23 mouse cellular contexts compared by ENCODE assay signal in genomic region chr2:122863971-122864348, GRCm38 (mm10).
DNase-seq lines count a peak whose midpoint lies in the region; ATAC-seq and TF ChIP-seq lines count a peak whose summit lies in the region.
"Had no signal": no experiment of that assay in that cellular context is flagged by ENCODE, and none has a peak within 500 bp of the region (broad histone marks: within the 10 kb centered on the region; RNA-seq: fewer than 3 reads in every experiment).

No protein-coding gene starts in this region.

- no peaks in the 10 kb centered on the region for H3K27me3 ChIP-seq in hindbrain, embryonic 13.5 days
- H3K27me3 ChIP-seq in hindbrain, postnatal 0 days (ENCODE audit: insufficient read depth, low read length) = no peaks in the 10 kb centered on the region
- H3K27me3 ChIP-seq: heart, embryonic 12.5 days; hindbrain, embryonic 15.5 days; liver, embryonic 15.5 days; lung, embryonic 15.5 days; megakaryocyte, embryonic 14.5 days had no signal

- H3K27ac ChIP-seq in hindbrain, embryonic 13.5 days = peak overlapping the region; percentile 36; the same call in 1 of the 2 replicates
- no peak overlapping the region for H3K27ac ChIP-seq in hindbrain, postnatal 0 days
- H3K27ac ChIP-seq: limb, embryonic 10.5 days; liver, embryonic 15.5 days; lung, embryonic 15.5 days had no signal

- no peak overlapping the region for H3K9ac ChIP-seq in hindbrain, embryonic 13.5 days
- H3K9ac ChIP-seq in hindbrain, postnatal 0 days (replicated peaks; ENCODE audit: low read length) = no peak overlapping the region
- H3K9ac ChIP-seq: heart, embryonic 12.5 days; hindbrain, embryonic 15.5 days; liver, embryonic 15.5 days; lung, embryonic 15.5 days had no signal

- no peak overlapping the region for H3K4me2 ChIP-seq in hindbrain, embryonic 13.5 days
- H3K4me2 ChIP-seq in hindbrain, postnatal 0 days (ENCODE audit: low read depth, low read length) = no peak overlapping the region
- H3K4me2 ChIP-seq: heart, embryonic 12.5 days; hindbrain, embryonic 15.5 days; liver, embryonic 15.5 days; lung, embryonic 15.5 days had no signal

- WGBS in hindbrain, embryonic 13.5 days = 74% methylated on average over 1 of the region's 1 CpGs
- WGBS in hindbrain, postnatal 0 days = 66% methylated on average over 1 of the region's 1 CpGs

- DNase-seq in hindbrain, postnatal 0 days (ENCODE audit: low spot score) = no peak
- peak; percentile 21 for DNase-seq in brain, adult 2 months (ENCODE audit: low read depth, low spot score)
- DNase-seq in cerebellum, adult 18-20 months = peak; percentile 9 to 23
- peak; percentile 9 to 30 for DNase-seq in cerebellum, postnatal 25 days
- no peak for DNase-seq in layer of hippocampus, adult 9-10 months (ENCODE audit: low spot score)
- DNase-seq in spleen, adult 18-20 months = no peak
- DNase-seq: adrenal gland, postnatal 36 days; gastrocnemius, postnatal 10 days; heart, postnatal 10 days; kidney, adult 9 months; liver; lung, postnatal 36 days; thymus, adult 18-20 months; thymus, postnatal 4 days had no signal

- H3K9me3 ChIP-seq in hindbrain, embryonic 13.5 days = no peaks in the 10 kb centered on the region
- H3K9me3 ChIP-seq in hindbrain, postnatal 0 days (ENCODE audit: low read length) = no peaks in the 10 kb centered on the region
- H3K9me3 ChIP-seq: heart, embryonic 12.5 days; hindbrain, embryonic 15.5 days; limb, embryonic 10.5 days; liver, embryonic 15.5 days; lung, embryonic 15.5 days; megakaryocyte, embryonic 14.5 days had no signal

- no peaks in the 10 kb centered on the region for H3K36me3 ChIP-seq in hindbrain, embryonic 13.5 days
- H3K36me3 ChIP-seq in hindbrain, postnatal 0 days (ENCODE audit: insufficient read depth, low read length) = no peaks in the 10 kb centered on the region
- H3K36me3 ChIP-seq: heart, embryonic 12.5 days; hindbrain, embryonic 15.5 days; limb, embryonic 10.5 days; liver, embryonic 15.5 days; lung, embryonic 15.5 days had no signal

- no peak for ATAC-seq in hindbrain, embryonic 13.5 days (ENCODE audit: low FRiP score)
- no peak for ATAC-seq in hindbrain, postnatal 0 days
- no peak for ATAC-seq in frontal cortex, adult (ENCODE audit: low TSS enrichment)
- ATAC-seq: intestine, embryonic 16.5 days had no signal

- H3K4me3 ChIP-seq in hindbrain, embryonic 13.5 days = no peak overlapping the region
- no peak overlapping the region for H3K4me3 ChIP-seq in hindbrain, postnatal 0 days (ENCODE audit: low read length)
- H3K4me3 ChIP-seq: heart, embryonic 12.5 days; hindbrain, embryonic 15.5 days; limb, embryonic 10.5 days; liver, embryonic 15.5 days; lung, embryonic 15.5 days; megakaryocyte, embryonic 14.5 days had no signal

- TF ChIP-seq CTCF in hindbrain, postnatal 0 days (IDR thresholded peaks at IDR 0.05; ENCODE audit: low read depth) = no peak

- no peaks in the 10 kb centered on the region for H3K4me1 ChIP-seq in hindbrain, embryonic 13.5 days (replicated peaks)
- H3K4me1 ChIP-seq in hindbrain, postnatal 0 days (ENCODE audit: insufficient read depth, low read length) = no peaks in the 10 kb centered on the region
- H3K4me1 ChIP-seq: heart, embryonic 12.5 days; hindbrain, embryonic 15.5 days; limb, embryonic 10.5 days; liver, embryonic 15.5 days; lung, embryonic 15.5 days; megakaryocyte, embryonic 14.5 days had no signal

Comparison
In these comparisons a context has a peak if more than half of its experiments do, and no peak if none do; other contexts are left out.
1. DNase-seq: peak in brain, adult 2 months (single experiment), cerebellum, adult 18-20 months (2 of 2) and cerebellum, postnatal 25 days (2 of 2); none in hindbrain, postnatal 0 days (single experiment), layer of hippocampus, adult 9-10 months (single experiment) and spleen, adult 18-20 months (0 of 2).